Mouse (Mus musculus): ENCODE measurements around the gene Fam53b. TPM values are rescaled to one million over a fixed set of nuclear protein-coding genes. Genes with fewer than 3 reads are reported as not detected.

Fam53b gene
- total RNA-seq, 2 experiments from 2014 or later, result 58.4 to 75.1 TPM

- DNase-seq, result no peak
Measured at GRCm38 (mm10) chr7:132790447-132791219, 23.1 kb downstream of the Fam53b start.

- DNase-seq, result peak; percentile 67
Measured at GRCm38 (mm10) chr7:132788826-132789225, 24.9 kb downstream of the Fam53b start.

- no peak for DNase-seq
Measured at GRCm38 (mm10) chr7:132787496-132788190, 26.0 kb downstream of the Fam53b start.

- DNase-seq, result no peak
Measured at GRCm38 (mm10) chr7:132787022-132787421, 26.7 kb downstream of the Fam53b start.

- DNase-seq, result no peak
Measured at GRCm38 (mm10) chr7:132786522-132786921, 27.2 kb downstream of the Fam53b start.

GRCm38 (mm10) chr7:132786011-132786410 is 27.7 kb downstream of the Fam53b start:
- DNase-seq, result no peak

- DNase-seq, result no peak
Measured at GRCm38 (mm10) chr7:132784101-132784500, 29.6 kb downstream of the Fam53b start.

- DNase-seq, result no peak
Measured at GRCm38 (mm10) chr7:132781850-132782249, 31.8 kb downstream of the Fam53b start.

- DNase-seq, result no peak
Measured at GRCm38 (mm10) chr7:132781130-132781814, 32.4 kb downstream of the Fam53b start.

- DNase-seq, result no peak
Measured at GRCm38 (mm10) chr7:132780611-132781010, 33.1 kb downstream of the Fam53b start.

- DNase-seq, result no peak
Measured at GRCm38 (mm10) chr7:132778630-132779029, 35.1 kb downstream of the Fam53b start.

- DNase-seq, result no peak
Measured at GRCm38 (mm10) chr7:132777728-132778453, 35.8 kb downstream of the Fam53b start.

GRCm38 (mm10) chr7:132777117-132777516 is 36.6 kb downstream of the Fam53b start:
- no peak for DNase-seq

- peak; percentile 80 for DNase-seq
Measured at GRCm38 (mm10) chr7:132776338-132777111, 37.2 kb downstream of the Fam53b start.

GRCm38 (mm10) chr7:132775922-132776321 is 37.8 kb downstream of the Fam53b start:
- DNase-seq, result no peak

- DNase-seq, result peak; percentile 86
Measured at GRCm38 (mm10) chr7:132775333-132775732, 38.4 kb downstream of the Fam53b start.

GRCm38 (mm10) chr7:132773011-132773705 is 40.5 kb downstream of the Fam53b start:
- no peak for DNase-seq

- DNase-seq, result no peak
Measured at GRCm38 (mm10) chr7:132772440-132772839, 41.2 kb downstream of the Fam53b start.

GRCm38 (mm10) chr7:132768498-132769344 is 45.0 kb downstream of the Fam53b start:
- DNase-seq, result no peak

- no peak for DNase-seq
Measured at GRCm38 (mm10) chr7:132767999-132768370, 45.7 kb downstream of the Fam53b start.

Measured in adrenal gland, postnatal 10 days (tissue).